Mouse (Mus musculus) limb, embryonic 14.5 days (tissue): ENCODE measurements around the gene Abcg4. TPM values are rescaled to one million over a fixed set of nuclear protein-coding genes. Genes with fewer than 3 reads are reported as not detected.
"Not testable (repeated sequence)": the region's sequence is repeated elsewhere in the genome, so short reads cannot be mapped to it uniquely, and the experiment has no call there.

Experiments
- ATAC-seq: fragments of 200-750 bp; cut with Nextera tagmentation; 2 replicates; pipeline ENCODE4 v1.8.0; 2017; ENCODE audit warnings: low read depth, moderate number of reproducible peaks, moderate TSS enrichment; ENCODE audit not compliant: low FRiP score
- DNase-seq: peaks from one replicate; pipeline ENCODE4 v3.0.0-alpha.2; 2015; ENCODE audit warnings: low spot score
- H3K27ac ChIP-seq: fragments of 300-500 bp; sonication (generic); replicated peaks from 2 replicates; pipeline ENCODE4 v1.5.1; 2014; ENCODE audit warnings: low read depth, mild to moderate bottlenecking, low read length, moderate library complexity, mixed read lengths
- H3K27me3 ChIP-seq: fragments of 300-500 bp; sonication (generic); 2 replicates; pipeline ENCODE4 v1.6.1; 2014; ENCODE audit warnings: low read length, mixed read lengths; ENCODE audit not compliant: control insufficient read depth, insufficient read depth
- H3K36me3 ChIP-seq: fragments of 300-500 bp; sonication (generic); 2 replicates; pipeline ENCODE4 v1.6.1; 2014; ENCODE audit warnings: mild to moderate bottlenecking, low read length, moderate library complexity, mixed read lengths; ENCODE audit not compliant: control insufficient read depth, insufficient read depth
- H3K4me1 ChIP-seq: fragments of 300-500 bp; sonication (generic); 2 replicates; pipeline ENCODE4 v1.6.1; 2014; ENCODE audit warnings: antibody characterized with exemption, low read length, mixed read lengths; ENCODE audit not compliant: control insufficient read depth, insufficient read depth
- H3K4me2 ChIP-seq: fragments of 300-500 bp; sonication (generic); replicated peaks from 2 replicates; pipeline ENCODE4 v1.6.1; 2014; ENCODE audit warnings: low read depth, mild to moderate bottlenecking, low read length, moderate library complexity; ENCODE audit not compliant: severe bottlenecking
- H3K4me3 ChIP-seq: fragments of 300-500 bp; sonication (generic); replicated peaks from 2 replicates; pipeline ENCODE4 v1.5.1; 2014; ENCODE audit warnings: low read length
- H3K9ac ChIP-seq: fragments of 300-500 bp; sonication (generic); 2 replicates; pipeline ENCODE4 v1.6.1; 2014; ENCODE audit warnings: mild to moderate bottlenecking, low read depth, low read length, moderate library complexity; ENCODE audit not compliant: severe bottlenecking
- H3K9me3 ChIP-seq: fragments of 300-500 bp; sonication (generic); 2 replicates; pipeline ENCODE4 v1.6.1; 2016; ENCODE audit warnings: low read length; ENCODE audit not compliant: control insufficient read depth
- POLR2A ChIP-seq: fragments of 200-500 bp; IDR thresholded peaks from 2 replicates; pipeline ENCODE4 v1.8.0; 2012; ENCODE audit warnings: inconsistent platforms, mild to moderate bottlenecking, moderate library complexity, borderline replicate concordance; ENCODE audit not compliant: insufficient read depth, insufficient read length; ENCODE audit errors: extremely low read depth
- whole genome bisulfite sequencing: fragments of 180-500 bp; shearing (Covaris S2); extraction: QIAGEN DNeasy Blood & Tissue Kit; methylation state at CpG from one replicate; pipeline ENCODE4 v1.1.7; 2014; 5-methylcytosine and 5-hydroxymethylcytosine counted together
- polyA plus RNA-seq, 2 experiments: library from polyadenylated mRNA; depleted of rRNA in 1 of 2; stranded (reverse) in 1 of 2; unstranded in 1 of 2; fragments of >200 nt; fragmentation: Nextera tagmentation in 1 of 2; extraction: Ambion mirVana in 1 of 2; gene quantifications; 2 replicates each; pipeline versions ENCODE4 v1.2.1 to v1.2.3; 2012 to 2014

The Abcg4 gene
- polyA plus RNA-seq, 2 experiments = 4.8 to 20.8 TPM

GRCm38 (mm10) chr9:44324147-44324546 is 35.7 kb upstream of the Abcg4 start:
- H3K27ac ChIP-seq = no peak overlapping the region; the same call in 1 of the 2 replicates
- no peak for TF ChIP-seq POLR2A
- H3K4me1 ChIP-seq = peaks cover 17% of the 10 kb centered on the region
- no peak overlapping the region for H3K4me3 ChIP-seq
- H3K4me2 ChIP-seq = no peak overlapping the region
- no peak for DNase-seq
- no peaks in the 10 kb centered on the region for H3K9me3 ChIP-seq
- peaks cover 6% of the 10 kb centered on the region; the same call in 1 of the 2 replicates for H3K36me3 ChIP-seq
- WGBS = 80% methylated on average over 6 of the region's 6 CpGs
- ATAC-seq = no peak
- no peaks in the 10 kb centered on the region for H3K27me3 ChIP-seq
- no peak overlapping the region for H3K9ac ChIP-seq

- not testable (repeated sequence) for H3K9ac ChIP-seq, H3K4me2 ChIP-seq, DNase-seq, H3K36me3 ChIP-seq, H3K27me3 ChIP-seq, H3K9me3 ChIP-seq, H3K27ac ChIP-seq, ATAC-seq, H3K4me3 ChIP-seq
- peaks cover 22% of the 10 kb centered on the region for H3K4me1 ChIP-seq
- WGBS = 68% methylated on average over 3 of the region's 4 CpGs
These were observed 35.2 kb upstream of the Abcg4 start for GRCm38 (mm10) chr9:44323656-44324055.

- DNase-seq = peak; percentile 38
- peak overlapping the region; percentile 53 for H3K27ac ChIP-seq
- no peaks in the 10 kb centered on the region for H3K9me3 ChIP-seq
- H3K4me3 ChIP-seq = peak overlapping the region; percentile 89
- WGBS = 21% methylated on average over 6 of the region's 6 CpGs
- peaks cover 19% of the 10 kb centered on the region for H3K4me1 ChIP-seq
- H3K4me2 ChIP-seq = peak overlapping the region; percentile 93
- no peak for TF ChIP-seq POLR2A
- H3K36me3 ChIP-seq = peaks cover 11% of the 10 kb centered on the region
- H3K9ac ChIP-seq = peak overlapping the region; percentile 73
- H3K27me3 ChIP-seq = no peaks in the 10 kb centered on the region
- ATAC-seq = peak; percentile 36
These were observed 32.4 kb upstream of the Abcg4 start for GRCm38 (mm10) chr9:44320799-44321133.

- peaks cover 16% of the 10 kb centered on the region for H3K4me1 ChIP-seq
- WGBS = under 1% methylated on average over 34 of the region's 67 CpGs
- peak within 1 kb of the TSS; percentile 73 for H3K9ac ChIP-seq
- peak within 1 kb of the TSS; percentile 89 for H3K4me3 ChIP-seq
- H3K4me2 ChIP-seq = peak within 1 kb of the TSS; percentile 93
- DNase-seq (peak; percentile 99), ATAC-seq (peak; percentile 99)
- no peaks in the 10 kb centered on the region for H3K9me3 ChIP-seq
- 0 out of 2 replicates have a peak, but pooled peaks have one; percentile 40 for TF ChIP-seq POLR2A
- no peaks in the 10 kb centered on the region for H3K27me3 ChIP-seq
- peaks cover 17% of the 10 kb centered on the region for H3K36me3 ChIP-seq
- peak within 1 kb of the TSS; percentile 53 for H3K27ac ChIP-seq
These were observed 31.7 kb upstream of the Abcg4 start, which contains the start of gene C2cd2l for GRCm38 (mm10) chr9:44319887-44320798. Gene C2cd2l, minus strand, starts transcription at chr9:44320285.

GRCm38 (mm10) chr9:44319105-44319886 is 30.9 kb upstream of the Abcg4 start:
- Histone ChIP-seq H3K4me3 (peak overlapping the region; percentile 89), H3K4me1 (peaks cover 16% of the 10 kb centered on the region), H3K27me3 (no peaks in the 10 kb centered on the region), H3K9me3 (no peaks in the 10 kb centered on the region), H3K9ac (peak overlapping the region; percentile 73), H3K27ac (no peak overlapping the region), H3K36me3 (peaks cover 25% of the 10 kb centered on the region), H3K4me2 (peak overlapping the region; percentile 93)
- no peak; the same call in 1 of the 2 replicates for ATAC-seq
- TF ChIP-seq POLR2A = no peak
- WGBS = 5% methylated on average over 27 of the region's 37 CpGs
- DNase-seq = no peak
